Mouse (Mus musculus) limb, embryonic 13.5 days (tissue): ENCODE results near the gene Pus1. TPM values are rescaled to one million over a fixed set of nuclear protein-coding genes. Genes with fewer than 3 reads are reported as not detected.

Source experiments
- ATAC-seq: fragments of 200-750 bp; cut with Nextera tagmentation; 2 replicates; pipeline ENCODE4 v1.8.0; 2017; ENCODE audit warnings: low read depth, moderate number of reproducible peaks, moderate TSS enrichment; ENCODE audit not compliant: low FRiP score
- H3K27ac ChIP-seq: fragments of 300-500 bp; sonication (generic); 2 replicates; pipeline ENCODE4 v1.5.1; 2015; ENCODE audit warnings: inconsistent platforms, mild to moderate bottlenecking, moderate library complexity
- H3K27me3 ChIP-seq: fragments of 300-500 bp; sonication (generic); 2 replicates; pipeline ENCODE4 v1.6.1; 2015; ENCODE audit warnings: mild to moderate bottlenecking, inconsistent platforms
- H3K36me3 ChIP-seq: fragments of 300-500 bp; sonication (generic); 2 replicates; pipeline ENCODE4 v1.6.1; 2015; ENCODE audit warnings: inconsistent platforms, mild to moderate bottlenecking, moderate library complexity
- H3K4me1 ChIP-seq: fragments of 300-500 bp; sonication (generic); 2 replicates; pipeline ENCODE4 v1.6.1; 2015; ENCODE audit warnings: inconsistent platforms
- H3K4me2 ChIP-seq: fragments of 300-500 bp; sonication (generic); replicated peaks from 2 replicates; pipeline ENCODE4 v1.6.1; 2015; ENCODE audit warnings: inconsistent platforms, mild to moderate bottlenecking, moderate library complexity
- H3K4me3 ChIP-seq: fragments of 300-500 bp; sonication (generic); 2 replicates; pipeline ENCODE4 v1.5.1; 2015; ENCODE audit warnings: moderate library complexity, mild to moderate bottlenecking, inconsistent platforms
- H3K9ac ChIP-seq: fragments of 300-500 bp; sonication (generic); 2 replicates; pipeline ENCODE4 v1.6.1; 2015; ENCODE audit warnings: mild to moderate bottlenecking, inconsistent platforms
- H3K9me3 ChIP-seq: fragments of 300-500 bp; sonication (generic); 2 replicates; pipeline ENCODE4 v1.6.1; 2016; ENCODE audit warnings: inconsistent platforms
- WGBS: fragments of 180-500 bp; shearing (Covaris S2); methylation state at CpG from one replicate; pipeline ENCODE4 v1.1.7; 2015; 5-methylcytosine and 5-hydroxymethylcytosine counted together
- polyA plus RNA-seq: library from polyadenylated mRNA; unstranded; fragments of >200 nt; fragmentation: Nextera tagmentation; extraction: Ambion mirVana; gene quantifications from 2 replicates; pipeline ENCODE4 v1.2.1, GENCODE M21; 2015

The Pus1 gene
- polyA plus RNA-seq, 1 experiment from 2014 or later = 33.0 TPM

- no peak overlapping the region for H3K4me2 ChIP-seq
- no peak overlapping the region for H3K27ac ChIP-seq
- H3K9me3 ChIP-seq = no peaks in the 10 kb centered on the region
- H3K4me1 ChIP-seq = no peaks in the 10 kb centered on the region
- WGBS = 95% methylated on average over 4 of the region's 4 CpGs
- ATAC-seq = no peak
- H3K27me3 ChIP-seq = no peaks in the 10 kb centered on the region
- no peak overlapping the region for H3K9ac ChIP-seq
- H3K4me3 ChIP-seq = no peak overlapping the region
- H3K36me3 ChIP-seq = peaks cover 81% of the 10 kb centered on the region
These were observed 47.1 kb downstream of the Pus1 start for GRCm38 (mm10) chr5:110733231-110733823.

GRCm38 (mm10) chr5:110731227-110731626, 49.2 kb downstream of the Pus1 start:
- no peak for ATAC-seq
- no peaks in the 10 kb centered on the region for H3K9me3 ChIP-seq
- H3K9ac ChIP-seq = no peak overlapping the region
- H3K4me3 ChIP-seq = no peak overlapping the region
- no peak overlapping the region for H3K27ac ChIP-seq
- no peaks in the 10 kb centered on the region for H3K4me1 ChIP-seq
- 96% methylated on average over 2 of the region's 2 CpGs for WGBS
- H3K4me2 ChIP-seq = no peak overlapping the region
- no peaks in the 10 kb centered on the region for H3K27me3 ChIP-seq
- peaks cover 81% of the 10 kb centered on the region for H3K36me3 ChIP-seq

- Histone ChIP-seq H3K27me3 (no peaks in the 10 kb centered on the region), H3K36me3 (peaks cover 84% of the 10 kb centered on the region), H3K4me3 (no peak overlapping the region), H3K9me3 (no peaks in the 10 kb centered on the region), H3K4me2 (no peak overlapping the region), H3K4me1 (no peaks in the 10 kb centered on the region), H3K27ac (no peak overlapping the region), H3K9ac (no peak overlapping the region)
- ATAC-seq = no peak
- 87% methylated on average over 1 of the region's 1 CpGs for WGBS
These were observed 52.6 kb downstream of the Pus1 start for GRCm38 (mm10) chr5:110727850-110728249.

Other genes starting within 250 kb of the Pus1 start
- gene Galnt9, start 236.3 kb downstream of the Pus1 start, polyA plus RNA-seq = 0.26 and 0.55 TPM in 2 replicates
- 50.4 and 58.9 TPM in 2 replicates for gene Noc4l, start 127.2 kb downstream of the Pus1 start, polyA plus RNA-seq
- 22.4 and 28.8 TPM in 2 replicates for gene Ddx51, start 127.2 kb downstream of the Pus1 start, polyA plus RNA-seq
- gene Ep400, start 9.9 kb downstream of the Pus1 start, polyA plus RNA-seq = 45.6 and 58.6 TPM in 2 replicates
- 21.5 and 22.8 TPM in 2 replicates for gene Ulk1, start 29.4 kb upstream of the Pus1 start, polyA plus RNA-seq
- 26.5 and 30.1 TPM in 2 replicates for gene Hscb, start 59.1 kb upstream of the Pus1 start, polyA plus RNA-seq
- gene Chek2, start 59.3 kb upstream of the Pus1 start, polyA plus RNA-seq = 20.7 and 23.6 TPM in 2 replicates
- gene Ttc28, start 99.1 kb upstream of the Pus1 start, polyA plus RNA-seq = 17.6 and 18.0 TPM in 2 replicates